Mouse (Mus musculus): Measurements from ENCODE around the gene Nudt3.

Nudt3 gene

DNA sequence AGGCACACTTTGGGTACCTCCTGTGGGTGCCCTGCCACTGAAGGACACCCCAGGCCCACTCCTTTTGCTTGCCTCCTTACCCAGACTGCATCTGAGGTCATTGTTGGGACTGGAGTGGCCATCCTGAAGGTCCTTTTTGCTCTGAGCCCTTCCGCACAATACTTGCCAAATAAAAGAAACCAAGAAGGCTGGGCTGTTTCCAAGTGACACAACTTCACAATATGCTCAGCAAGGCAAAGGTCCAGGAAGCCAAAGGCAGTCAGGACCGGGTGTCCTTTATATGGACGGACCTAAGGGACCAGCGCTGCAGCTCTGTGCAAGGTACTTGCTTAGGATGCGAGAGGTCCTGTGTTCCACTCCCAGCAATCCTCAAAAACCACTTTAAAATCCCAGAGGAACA is 55.1 kb downstream of the Nudt3 start:
- DNase-seq (ENCODE audit: low spot score in 2 of 2): no peak

DNA sequence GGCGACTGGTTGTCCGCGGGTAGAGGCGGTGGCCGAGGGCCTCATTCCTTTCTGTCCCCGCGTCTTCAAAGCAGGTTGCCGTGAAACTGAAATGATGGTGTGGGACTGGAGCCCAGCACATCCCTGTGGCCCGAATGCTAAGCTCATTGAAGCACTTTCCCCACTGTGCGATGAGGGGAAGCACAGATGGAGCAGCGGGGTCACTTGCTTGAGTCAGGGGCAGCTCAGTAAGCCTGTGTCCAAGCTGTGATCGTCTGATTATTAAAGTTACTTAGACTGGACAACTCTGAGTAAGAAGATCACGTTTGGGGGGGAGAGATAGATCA is 57.4 kb downstream of the Nudt3 start:
- no peak for DNase-seq (ENCODE audit: low spot score in 2 of 2)

DNA sequence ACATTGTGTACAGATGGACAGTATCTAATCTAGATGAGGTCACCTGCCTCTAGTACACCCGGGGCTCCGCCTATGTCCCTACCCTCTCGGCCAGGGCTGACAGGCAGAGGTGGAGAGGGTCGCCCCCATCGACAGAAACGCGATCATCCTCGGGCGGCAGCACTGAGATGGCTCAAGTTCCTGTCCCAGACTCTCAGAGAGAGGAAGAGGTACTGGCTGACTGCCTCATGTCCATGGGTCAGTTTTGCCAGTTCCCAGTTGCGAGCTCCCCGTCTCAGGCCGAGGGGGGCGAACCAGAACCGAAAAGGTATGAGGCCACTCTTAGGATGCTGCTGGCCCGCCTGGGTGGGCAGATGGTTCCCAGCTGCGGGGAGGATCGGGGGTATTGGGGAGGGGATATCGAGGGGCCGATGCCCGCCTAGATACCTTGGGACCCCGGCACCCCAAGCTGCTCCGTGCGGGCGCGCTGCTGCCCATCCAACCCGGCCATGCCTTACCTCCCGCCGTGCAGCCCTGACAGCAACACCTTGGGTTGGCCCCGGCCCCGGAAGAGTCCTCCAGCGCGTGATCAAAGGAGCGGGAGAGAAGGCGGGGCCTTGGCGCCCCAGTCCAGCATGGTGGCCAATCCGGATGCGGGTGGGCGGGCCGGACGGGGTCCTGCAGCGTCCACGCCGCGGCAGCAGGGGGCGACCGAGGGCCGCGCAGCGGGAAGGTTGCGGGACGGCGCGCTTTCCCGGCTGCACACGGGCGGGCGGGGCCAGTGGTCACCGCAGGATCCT is 57.9 kb downstream of the Nudt3 start, which contains the start of gene AI413582:
Gene AI413582 (minus strand): TSS at position 594 of the 779 bp plus-strand sequence.
- DNase-seq (ENCODE audit: low spot score in 2 of 2): peak; percentile 99 to 100

DNA sequence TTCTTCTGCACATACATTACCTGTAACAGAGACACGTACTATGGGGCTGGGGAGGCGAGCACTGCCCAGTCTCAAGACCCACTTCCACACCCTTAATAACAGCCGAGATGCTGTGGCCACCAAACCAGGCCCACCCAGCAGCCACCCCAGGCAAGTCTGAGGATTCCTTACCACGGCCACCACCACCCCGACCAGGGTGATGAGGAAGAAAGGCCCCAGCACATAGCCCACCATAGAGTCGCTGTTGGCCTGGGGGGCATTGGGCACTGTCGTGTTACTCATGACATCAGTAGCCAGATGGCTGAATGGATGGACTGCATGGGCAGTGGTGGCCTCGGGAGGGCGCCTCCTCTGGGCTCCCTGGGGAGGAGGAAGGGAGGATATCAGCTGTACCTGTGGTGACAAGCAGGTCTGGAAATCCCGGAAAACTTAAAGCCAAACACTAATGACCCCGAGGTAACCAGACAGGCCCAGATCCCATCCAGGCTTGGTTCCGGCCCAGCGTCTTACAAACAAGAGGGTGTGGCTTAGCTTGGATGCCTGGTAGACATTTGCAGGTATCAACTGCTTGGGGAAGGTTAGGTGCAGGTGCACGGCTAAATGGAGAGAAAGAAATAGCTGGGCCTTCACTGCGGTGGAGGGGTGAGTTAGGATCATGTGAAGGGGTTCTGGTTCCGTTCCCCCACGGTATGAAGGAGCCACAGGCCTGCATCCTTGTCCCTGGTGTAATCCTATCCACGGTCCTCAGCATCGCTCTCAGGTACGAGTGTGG is 58.7 kb downstream of the Nudt3 start:
- no peak for DNase-seq (ENCODE audit: low spot score in 2 of 2)

DNA sequence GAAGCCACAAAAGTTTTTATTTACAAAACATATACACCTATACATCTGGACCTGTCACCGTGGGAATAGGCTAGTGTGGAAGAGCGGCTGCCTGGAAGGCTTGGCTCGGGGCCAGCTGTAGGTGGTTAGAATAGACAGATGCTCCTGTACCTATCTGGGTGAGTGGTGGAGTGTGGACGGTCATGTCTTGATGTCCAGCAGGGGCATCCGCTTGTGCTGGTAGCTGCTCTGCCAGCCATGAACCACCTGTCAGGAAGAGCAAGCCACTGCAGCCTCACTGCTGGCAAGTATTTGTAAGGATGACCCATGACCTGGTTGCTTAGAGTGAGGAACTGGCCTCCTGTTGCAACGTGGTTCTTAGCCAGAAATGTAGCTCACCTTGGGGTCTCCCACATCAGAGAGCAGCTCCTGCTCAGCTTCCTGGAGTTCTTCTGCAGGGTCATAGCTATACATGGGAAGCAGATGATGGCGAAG is 59.5 kb downstream of the Nudt3 start:
- no peak for DNase-seq (ENCODE audit: low spot score in 2 of 2)

DNA sequence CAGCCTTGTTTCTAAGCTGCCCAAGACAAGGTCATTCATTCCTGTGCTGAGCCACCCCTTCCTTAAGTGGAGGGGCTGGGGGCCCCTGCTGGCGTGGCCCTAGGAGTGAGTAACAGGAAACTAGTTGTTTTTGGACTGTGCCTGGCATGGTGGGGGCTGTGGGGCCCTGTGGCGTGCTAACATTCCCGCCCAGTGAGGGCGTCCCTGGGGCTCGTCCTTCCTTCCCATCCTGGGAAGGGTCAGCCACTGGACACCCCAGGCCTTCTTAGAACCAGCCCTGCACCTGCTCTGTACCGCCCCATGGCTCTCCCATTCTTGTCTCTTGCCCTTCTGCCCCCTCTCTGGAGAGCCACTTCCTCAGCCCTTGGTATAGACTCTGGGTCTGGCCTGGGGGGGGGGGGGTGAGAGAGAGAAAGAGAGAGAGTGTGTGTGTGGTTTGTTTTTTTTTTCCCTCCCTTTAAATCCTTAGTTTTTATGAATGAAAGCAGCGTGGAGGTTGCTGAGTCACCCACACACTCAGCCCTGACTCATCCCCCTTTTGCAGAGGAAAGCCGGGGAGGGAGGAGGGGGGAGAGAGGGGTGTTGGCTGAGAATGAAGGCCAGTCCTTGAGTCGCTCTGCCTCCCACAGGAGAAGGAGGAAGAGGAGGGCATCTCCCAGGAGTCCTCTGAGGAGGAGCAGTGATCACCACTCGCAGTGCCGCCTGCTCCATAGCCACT is 61.3 kb downstream of the Nudt3 start:
- no peak for DNase-seq (ENCODE audit: low spot score in 2 of 2)

DNA sequence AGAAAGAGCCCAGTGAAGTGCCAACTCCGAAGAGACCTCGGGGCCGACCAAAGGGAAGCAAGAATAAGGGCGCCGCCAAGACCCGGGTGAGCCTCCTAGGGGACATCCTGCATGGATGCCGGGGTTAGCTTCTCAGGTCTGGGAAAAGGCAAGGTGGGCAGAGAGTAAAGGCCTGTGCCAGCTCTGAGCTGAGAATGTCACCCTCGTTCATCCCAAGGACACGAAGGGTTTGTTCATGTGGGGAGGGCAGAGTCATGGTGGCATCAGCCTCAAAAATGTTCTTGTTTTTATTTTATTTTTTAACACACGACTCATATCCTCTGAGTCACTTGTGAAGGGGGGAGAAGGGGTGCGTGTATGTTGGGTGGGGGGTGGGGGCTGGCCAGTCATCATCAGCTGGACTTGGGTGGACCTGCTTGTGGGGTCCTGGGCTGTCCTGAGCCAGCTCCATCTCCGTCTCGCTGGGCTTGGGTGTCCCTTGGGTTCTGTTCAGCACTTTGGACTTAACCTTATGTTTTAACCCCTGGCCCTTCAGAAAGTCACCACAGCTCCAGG is 62.3 kb downstream of the Nudt3 start:
- no peak for DNase-seq (ENCODE audit: low spot score in 2 of 2)

DNA sequence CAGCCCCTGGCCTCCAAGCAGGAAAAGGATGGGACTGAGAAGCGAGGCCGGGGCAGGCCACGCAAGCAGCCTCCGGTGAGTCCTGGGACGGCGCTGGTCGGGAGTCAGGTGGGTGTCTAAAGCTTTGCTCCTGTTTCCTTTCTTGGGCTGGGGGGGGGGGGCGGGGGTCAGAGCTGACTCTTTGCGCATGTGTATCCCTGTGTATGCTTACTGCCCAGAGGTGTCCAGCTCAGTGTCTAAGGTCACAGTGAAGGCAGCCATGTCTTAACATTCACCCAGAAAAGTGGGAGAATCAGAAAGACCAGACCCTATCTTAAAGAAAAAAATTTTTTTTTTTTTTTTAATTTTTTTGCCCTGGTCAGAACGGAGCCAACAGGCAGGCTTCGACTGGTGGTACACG is 63.7 kb downstream of the Nudt3 start:
- no peak for DNase-seq (ENCODE audit: low spot score in 2 of 2)

DNA sequence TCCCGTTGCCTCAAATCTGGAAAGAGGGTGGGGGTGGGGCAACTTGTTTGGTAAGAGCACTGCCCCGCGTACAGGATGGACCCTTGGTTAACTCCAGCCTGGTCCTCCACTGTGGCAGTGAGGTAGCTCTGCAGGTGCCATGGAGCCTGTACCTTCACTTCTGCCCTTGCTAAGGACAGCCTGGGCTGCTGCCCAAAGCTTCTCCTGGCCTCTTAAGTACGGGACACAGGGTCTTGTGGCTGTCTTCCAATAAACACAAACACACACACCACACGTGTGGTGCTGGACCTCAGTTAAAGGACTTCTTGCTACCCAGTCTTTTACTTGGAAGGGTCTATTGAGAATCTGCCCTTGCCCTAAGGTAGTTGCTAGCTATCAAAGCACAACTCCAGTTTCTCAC is 64.5 kb downstream of the Nudt3 start:
- DNase-seq (ENCODE audit: low spot score in 2 of 2): no peak

DNA sequence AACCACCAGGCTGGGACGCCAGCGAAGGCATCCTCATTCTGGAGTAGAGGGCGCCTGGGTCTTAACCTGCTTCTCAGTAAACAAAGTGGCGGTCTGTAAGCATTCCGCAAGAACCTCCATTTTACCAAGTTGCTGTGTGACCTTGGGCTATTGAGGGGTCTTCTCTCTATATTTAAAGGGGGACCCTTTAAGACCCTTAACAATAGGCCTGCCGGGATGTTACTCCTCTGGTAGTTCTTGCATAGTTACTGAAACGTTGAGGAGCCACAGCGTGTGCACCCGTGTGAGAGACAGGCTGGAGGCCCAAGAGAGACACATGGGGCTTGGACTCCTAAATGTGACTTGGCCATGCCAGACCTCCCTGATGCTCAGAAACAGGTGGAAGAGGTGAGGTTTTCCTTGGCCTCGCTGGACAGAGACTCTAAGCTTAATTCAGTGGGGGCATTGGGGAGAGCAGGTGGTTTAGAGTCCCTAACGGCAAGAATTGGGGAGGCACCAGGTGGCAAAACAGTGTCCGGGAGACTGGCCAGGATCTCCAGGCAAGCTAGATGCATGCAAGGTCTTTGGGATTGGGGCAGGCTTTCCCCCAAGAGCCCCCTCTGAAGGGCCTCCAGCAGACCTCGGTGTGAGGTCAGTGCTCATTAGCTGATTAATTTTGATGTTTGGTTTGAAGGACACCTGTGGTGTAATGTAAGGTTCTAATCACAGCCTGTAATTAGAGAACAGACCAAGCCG is 65.2 kb downstream of the Nudt3 start:
- no peak for DNase-seq (ENCODE audit: low spot score in 2 of 2)

DNA sequence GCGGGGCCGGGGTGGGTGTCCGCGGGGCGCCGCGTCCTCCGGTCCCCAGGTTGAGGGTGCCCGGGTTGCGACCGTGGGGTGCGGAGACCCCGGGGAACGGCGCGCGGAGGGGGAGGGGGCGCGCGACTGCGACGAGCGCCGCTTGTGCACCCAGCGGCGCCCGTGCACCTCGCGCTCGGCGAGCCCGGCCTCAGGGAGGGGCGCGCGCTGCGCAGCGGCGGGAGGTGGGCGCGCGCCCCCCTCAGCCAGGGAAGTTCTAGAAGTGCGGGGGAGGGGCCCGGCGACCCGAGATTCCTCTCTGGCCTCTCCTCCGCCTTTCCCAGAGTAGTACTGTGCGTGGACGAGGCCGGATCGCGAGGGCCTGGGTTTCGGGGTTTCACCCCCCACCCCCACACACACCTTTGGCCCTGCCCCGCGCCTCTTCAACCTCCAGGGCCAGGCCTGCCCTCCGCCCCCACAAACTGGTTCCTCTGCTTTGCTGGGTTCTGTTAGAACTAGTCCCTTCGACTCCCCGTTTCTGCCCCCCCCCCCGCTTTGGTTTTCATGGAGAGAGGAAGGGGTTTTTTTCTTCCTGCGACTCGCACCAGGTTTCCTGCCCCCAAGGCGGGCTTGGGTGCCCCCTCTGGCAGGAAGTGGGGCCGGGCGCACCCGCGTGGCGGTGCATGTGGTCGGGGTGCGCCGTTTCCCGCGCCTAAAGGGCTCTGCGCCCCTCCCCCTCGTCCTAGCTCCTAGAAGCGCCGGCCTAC is 65.9 kb downstream of the Nudt3 start:
- DNase-seq (ENCODE audit: low spot score in 2 of 2): no peak

DNA sequence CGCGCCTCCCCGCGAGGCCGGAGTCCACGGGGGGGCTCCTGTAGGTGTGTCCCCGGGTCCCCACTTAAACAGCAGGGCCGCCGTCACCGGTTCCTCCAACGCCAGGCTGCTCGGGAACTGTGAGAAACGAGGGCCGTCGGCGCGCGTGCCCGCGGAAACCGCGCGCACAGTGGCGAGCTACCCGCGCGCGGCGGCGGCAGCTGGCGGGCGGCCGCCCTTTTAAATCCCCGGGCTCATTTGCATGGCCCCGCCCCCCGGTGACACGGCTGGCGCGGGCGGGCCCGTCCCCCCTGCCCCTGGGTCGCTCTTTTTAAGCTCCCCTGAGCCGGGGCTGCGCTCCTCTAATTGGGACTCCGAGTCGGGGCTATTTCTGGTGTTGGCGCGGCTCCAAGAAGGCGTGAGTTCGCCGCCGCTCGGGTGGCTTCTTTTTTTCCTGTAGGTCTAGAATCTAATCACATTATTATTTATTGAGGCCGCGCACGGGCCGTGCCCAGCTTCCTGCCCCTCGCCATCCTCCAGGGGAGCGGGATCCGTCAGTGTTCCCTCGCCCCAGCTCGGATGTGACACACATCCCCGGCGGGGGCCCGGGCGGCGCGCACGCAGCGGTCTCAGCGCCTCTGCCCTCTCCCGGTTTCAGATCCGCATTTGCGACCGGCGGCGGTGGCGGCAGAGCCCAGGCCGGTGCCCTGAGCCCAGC is 66.8 kb downstream of the Nudt3 start, which contains the start of gene Hmga1:
Gene Hmga1 (plus strand): TSS at position 183 of the 697 bp plus-strand sequence.
- peak; percentile 70 to 88 for DNase-seq (ENCODE audit: low spot score in 2 of 2)

DNA sequence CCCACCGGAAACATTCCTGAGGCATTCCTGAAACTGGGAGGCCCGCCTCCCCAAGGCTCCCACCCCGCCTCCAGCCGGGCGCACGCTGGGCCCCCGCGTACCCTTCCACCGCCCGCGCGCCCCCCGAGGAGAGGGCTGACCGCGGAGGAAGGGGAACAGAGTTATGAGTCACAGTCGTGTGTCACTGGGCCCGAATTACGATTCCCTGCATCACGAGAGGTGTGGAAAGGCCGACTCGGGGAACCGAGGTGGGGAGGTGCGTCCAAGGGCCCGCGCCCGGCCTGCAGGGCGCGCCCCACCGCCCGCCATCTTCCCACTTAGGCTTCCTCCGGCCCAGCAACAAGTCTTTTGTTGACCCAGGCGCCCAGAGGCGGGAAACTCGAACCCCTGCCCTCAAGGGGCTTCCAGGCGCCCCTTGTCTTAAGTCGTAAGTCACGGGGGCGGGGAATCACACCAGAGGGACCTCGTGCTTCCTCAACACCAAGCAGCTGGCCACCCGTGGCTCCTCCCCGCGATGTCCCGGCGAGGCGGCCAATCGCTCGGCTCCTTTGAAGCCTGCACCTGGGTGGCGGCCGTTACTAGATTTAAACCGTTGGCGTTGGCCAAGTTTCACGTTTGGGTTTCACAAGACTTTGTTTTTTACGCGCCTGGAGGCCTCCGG is 67.7 kb downstream of the Nudt3 start:
- DNase-seq (ENCODE audit: low spot score in 2 of 2): no peak

DNA sequence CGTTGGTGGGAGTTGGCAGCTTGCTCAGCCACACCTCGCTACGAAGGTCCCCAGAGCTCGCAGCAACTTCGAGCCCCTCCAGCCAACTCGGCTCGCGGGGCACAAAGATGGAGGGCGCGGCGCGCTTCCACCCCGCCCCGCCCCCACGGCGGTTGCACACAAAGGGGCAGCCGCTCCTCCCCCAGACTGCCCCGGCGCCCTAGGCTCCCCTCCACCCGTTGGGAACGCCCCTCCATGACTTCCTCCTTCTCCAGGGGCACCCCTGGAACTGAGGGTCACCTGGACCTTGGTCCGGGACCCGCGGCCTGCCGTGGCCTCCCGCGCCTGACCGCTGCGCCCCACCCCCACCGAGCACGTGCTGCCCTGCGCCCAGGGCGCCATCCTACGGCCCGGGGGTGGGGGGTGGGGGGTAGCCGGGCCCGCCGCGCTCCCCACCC is 68.2 kb downstream of the Nudt3 start:
- peak in 1 of 2 experiments; percentile 41 for DNase-seq (ENCODE audit: low spot score in 2 of 2)

DNA sequence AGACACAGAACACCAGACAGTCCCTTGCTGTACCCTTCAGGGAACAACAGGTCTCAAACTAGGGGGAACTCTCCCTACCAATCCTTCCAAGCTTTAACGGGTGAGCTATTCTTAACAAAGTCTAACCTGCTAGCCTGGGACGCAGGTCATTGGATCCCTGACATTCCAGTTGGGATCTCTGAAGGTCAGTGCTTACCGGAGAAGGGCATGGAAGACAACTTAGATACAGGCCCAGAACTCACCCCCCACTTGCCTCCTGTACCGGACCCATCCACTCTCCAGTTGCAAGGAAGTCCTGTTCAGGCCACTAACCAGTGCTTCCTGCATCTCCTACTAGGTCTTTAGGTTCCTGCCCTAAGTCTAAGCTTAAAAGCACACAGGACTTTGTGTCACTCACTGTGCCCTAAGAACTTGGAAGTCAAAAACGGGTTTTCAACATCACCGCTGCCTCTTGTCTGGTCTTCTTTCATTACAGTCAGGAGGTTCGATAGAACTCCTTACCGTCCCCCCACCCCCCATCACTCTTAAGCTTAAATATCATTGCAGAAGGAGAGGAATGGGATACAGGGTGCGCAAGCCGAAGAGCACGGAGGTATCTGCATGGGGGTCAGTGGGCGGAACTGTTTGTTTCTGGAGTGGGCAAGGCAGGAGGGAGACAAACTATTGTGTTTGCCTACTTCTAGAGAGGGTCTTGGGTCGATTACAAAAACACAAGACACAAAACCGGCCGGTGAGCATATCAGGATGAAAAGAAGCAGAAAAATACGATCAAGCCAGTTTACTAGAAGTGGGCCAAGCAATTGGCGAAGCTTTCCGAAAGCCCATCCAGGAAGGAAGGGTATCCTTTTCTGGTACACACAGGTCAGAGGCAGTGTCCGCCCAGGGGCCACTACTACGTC is 69.0 kb downstream of the Nudt3 start:
- DNase-seq (ENCODE audit: low spot score in 2 of 2): no peak

DNA sequence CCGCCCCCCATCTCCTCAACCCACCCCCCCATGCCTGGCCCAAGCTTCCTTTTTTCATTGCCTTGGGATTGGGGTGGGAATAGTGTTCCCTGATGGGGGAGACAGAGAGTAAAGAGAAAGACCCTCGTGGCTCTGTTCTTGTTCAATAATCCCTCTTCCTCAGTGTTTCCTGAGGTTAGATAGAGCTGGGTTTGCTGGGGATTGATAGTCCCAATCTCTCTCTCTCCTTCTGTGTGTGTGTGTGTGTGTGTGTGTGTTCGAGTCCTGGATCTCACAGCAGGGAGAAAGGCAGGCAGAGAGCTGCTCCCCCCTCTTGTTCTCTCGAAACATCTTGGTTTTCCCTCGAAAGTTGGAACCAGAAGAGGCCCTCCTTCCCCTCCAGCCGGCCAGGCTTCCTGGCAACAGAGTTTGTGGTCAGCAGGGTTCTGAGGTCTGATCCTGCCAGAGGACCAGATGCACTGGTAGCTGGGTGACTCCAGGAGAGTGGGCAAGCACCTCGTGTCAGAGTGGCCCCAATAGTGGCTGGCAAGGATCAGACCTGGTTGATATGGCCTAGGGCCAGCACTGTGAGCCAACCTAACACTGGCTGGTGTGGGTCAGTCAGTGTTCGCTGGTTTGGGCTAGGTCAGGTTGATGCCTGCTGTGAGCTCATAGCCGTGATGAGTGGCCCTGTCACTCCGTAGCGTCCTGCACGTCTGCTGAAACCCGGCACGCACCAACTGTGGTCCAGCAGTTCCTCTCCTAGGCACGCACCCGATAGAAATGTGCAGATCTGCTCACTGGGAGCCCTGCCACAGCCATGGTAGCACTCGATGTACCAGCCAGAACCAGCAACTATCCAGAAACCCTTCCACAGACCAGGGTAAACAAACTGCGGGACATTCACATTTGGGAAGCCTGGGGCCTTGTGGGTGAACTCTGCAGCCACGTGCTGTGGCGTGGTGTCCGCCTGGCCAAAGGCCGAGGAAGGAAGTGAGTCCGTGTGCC is 70.8 kb downstream of the Nudt3 start:
- peak in 1 of 2 experiments; percentile 54 for DNase-seq (ENCODE audit: low spot score in 2 of 2)

DNA sequence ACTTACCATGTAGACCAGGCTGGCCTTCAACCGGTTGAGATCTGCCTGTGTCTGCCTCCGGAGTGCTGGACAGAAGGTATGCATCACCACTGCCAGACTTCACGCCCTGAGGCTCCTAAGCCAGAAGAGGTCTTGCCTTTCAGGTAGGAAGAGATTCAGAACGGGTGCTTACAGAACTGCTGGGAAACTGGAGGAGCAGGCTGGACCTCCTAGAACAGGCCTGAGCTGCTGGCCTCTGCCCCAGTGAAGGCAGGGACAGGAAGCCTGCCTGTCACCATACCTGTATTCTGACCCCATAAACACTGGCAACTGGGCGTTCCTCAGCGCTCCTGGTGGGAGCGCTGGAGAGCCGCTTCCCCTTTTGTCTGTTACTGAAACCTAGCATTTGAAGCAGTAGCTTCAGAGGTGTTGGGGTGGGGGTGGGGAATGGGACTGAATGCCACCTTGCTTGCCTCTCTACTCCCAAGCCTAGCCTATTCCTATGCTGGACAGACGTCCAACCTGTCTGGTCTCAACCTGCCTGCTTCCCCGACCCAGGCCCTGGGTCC is 71.8 kb downstream of the Nudt3 start:
- no peak for DNase-seq (ENCODE audit: low spot score in 2 of 2)

Measured in cerebellum, postnatal 4 days (tissue).